Mouse (Mus musculus): ENCODE measurements around the gene Zfp692.

- TF ChIP-seq CTCF (conservative IDR thresholded peaks at IDR 0.05; ENCODE audit: insufficient read depth, insufficient read length, low read depth, low read length) (no peak), POLR2A (IDR thresholded peaks at IDR 0.05; ENCODE audit: low read depth, low read length) (no peak)
Observed at GRCm38 (mm10) chr11:58308661-58309060, 1.8 kb downstream of the Zfp692 start.
